Mouse (Mus musculus) kidney, embryonic 16.5 days (tissue): Measurements from ENCODE around the gene Cd6. TPM values are rescaled to one million over a fixed set of nuclear protein-coding genes. Genes with fewer than 3 reads are reported as not detected.

Source experiments
- ATAC-seq: fragments of 200-750 bp; cut with Nextera tagmentation; 2 replicates; pipeline ENCODE4 v1.8.0; 2017; ENCODE audit warnings: moderate TSS enrichment; ENCODE audit not compliant: low FRiP score, low TSS enrichment
- H3K27ac ChIP-seq: fragments of 300-500 bp; sonication (generic); 2 replicates; pipeline ENCODE4 v1.5.1; 2014; ENCODE audit warnings: low read length
- H3K27me3 ChIP-seq: fragments of 300-500 bp; sonication (generic); 2 replicates; pipeline ENCODE4 v1.6.1; 2014; ENCODE audit warnings: low read length, control low read depth, mixed read lengths; ENCODE audit not compliant: insufficient read depth
- H3K36me3 ChIP-seq: fragments of 300-500 bp; sonication (generic); 2 replicates; pipeline ENCODE4 v1.6.1; 2014; ENCODE audit warnings: low read length, control low read depth, mixed read lengths; ENCODE audit not compliant: insufficient read depth
- H3K4me1 ChIP-seq: fragments of 300-500 bp; sonication (generic); 2 replicates; pipeline ENCODE4 v1.6.1; 2014; ENCODE audit warnings: low read length, control low read depth, mixed read lengths; ENCODE audit not compliant: insufficient read depth
- H3K4me2 ChIP-seq: fragments of 300-500 bp; sonication (generic); replicated peaks from 2 replicates; pipeline ENCODE4 v1.6.1; 2014; ENCODE audit warnings: low read depth, low read length
- H3K4me3 ChIP-seq: fragments of 300-500 bp; sonication (generic); 2 replicates; pipeline ENCODE4 v1.5.1; 2014; ENCODE audit warnings: mild to moderate bottlenecking, low read length
- H3K9ac ChIP-seq: fragments of 300-500 bp; sonication (generic); replicated peaks from 2 replicates; pipeline ENCODE4 v1.6.1; 2014; ENCODE audit warnings: low read length
- H3K9me3 ChIP-seq: fragments of 300-500 bp; sonication (generic); 2 replicates; pipeline ENCODE4 v1.6.1; 2016; ENCODE audit warnings: low read length, control low read depth
- WGBS: fragments of 180-500 bp; shearing (Covaris S2); extraction: QIAGEN DNeasy Blood & Tissue Kit; methylation state at CpG from one replicate; pipeline ENCODE4 v1.1.7; 2014; 5-methylcytosine and 5-hydroxymethylcytosine counted together
- polyA plus RNA-seq: library from polyadenylated mRNA; unstranded; fragments of >200 nt; fragmentation: Nextera tagmentation; extraction: Ambion mirVana; gene quantifications from 2 replicates; pipeline ENCODE4 v1.2.1, GENCODE M21; 2015

The Cd6 gene
- polyA plus RNA-seq, 1 experiment from 2014 or later = not detected

DNA sequence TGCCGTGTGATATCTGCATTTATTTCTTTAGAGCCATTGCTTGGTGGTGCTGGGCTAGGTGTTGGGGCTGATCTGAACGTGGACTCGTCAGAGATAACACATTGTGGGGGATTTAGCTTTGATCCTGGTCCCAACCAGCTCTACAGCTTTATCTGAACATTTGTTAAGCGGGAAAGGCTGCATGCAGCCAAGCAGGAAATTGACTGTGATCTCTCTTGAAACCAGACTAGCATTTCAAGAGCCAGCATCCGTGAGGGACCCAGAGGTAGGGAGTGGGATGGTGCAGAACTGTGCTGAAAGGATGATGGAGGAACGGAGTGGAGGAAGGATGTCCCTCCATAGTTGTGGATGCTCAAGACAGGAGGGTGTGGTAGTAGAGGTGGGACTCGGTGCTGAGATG is 56.5 kb downstream of the Cd6 start:
- H3K4me3 ChIP-seq = no peak overlapping the region
- H3K4me2 ChIP-seq = no peak overlapping the region
- 76% methylated on average over 7 of the region's 7 CpGs for WGBS
- H3K36me3 ChIP-seq = no peaks in the 10 kb centered on the region
- ATAC-seq = no peak
- no peaks in the 10 kb centered on the region for H3K27me3 ChIP-seq
- no peaks in the 10 kb centered on the region for H3K9me3 ChIP-seq
- peaks cover 14% of the 10 kb centered on the region for H3K4me1 ChIP-seq
- no peak overlapping the region for H3K9ac ChIP-seq
- H3K27ac ChIP-seq = no peak overlapping the region

DNA sequence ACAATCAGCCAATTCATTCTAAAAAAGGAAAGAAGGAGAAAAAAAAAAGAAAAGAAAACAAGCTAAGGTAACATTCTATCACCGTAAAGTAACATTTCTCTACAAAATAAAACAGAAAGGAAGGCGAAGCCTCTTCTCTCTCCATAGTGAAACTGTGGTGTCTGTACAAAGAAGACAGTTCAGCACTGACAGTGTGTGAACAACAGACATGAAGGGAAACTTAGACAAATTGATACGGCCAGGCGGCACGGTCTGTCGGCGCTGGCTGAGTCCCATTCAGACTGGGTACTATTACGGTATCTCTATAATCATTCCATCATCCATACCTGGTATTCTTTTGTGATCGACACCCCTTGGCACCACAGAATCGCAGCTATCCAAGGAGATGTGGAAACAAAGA is 57.0 kb downstream of the Cd6 start:
- Histone ChIP-seq H3K27ac (no peak overlapping the region), H3K4me1 (peaks cover 14% of the 10 kb centered on the region), H3K4me3 (no peak overlapping the region), H3K27me3 (no peaks in the 10 kb centered on the region), H3K9me3 (no peaks in the 10 kb centered on the region), H3K4me2 (no peak overlapping the region), H3K36me3 (no peaks in the 10 kb centered on the region), H3K9ac (no peak overlapping the region)
- ATAC-seq = no peak
- WGBS = 87% methylated on average over 10 of the region's 10 CpGs

DNA sequence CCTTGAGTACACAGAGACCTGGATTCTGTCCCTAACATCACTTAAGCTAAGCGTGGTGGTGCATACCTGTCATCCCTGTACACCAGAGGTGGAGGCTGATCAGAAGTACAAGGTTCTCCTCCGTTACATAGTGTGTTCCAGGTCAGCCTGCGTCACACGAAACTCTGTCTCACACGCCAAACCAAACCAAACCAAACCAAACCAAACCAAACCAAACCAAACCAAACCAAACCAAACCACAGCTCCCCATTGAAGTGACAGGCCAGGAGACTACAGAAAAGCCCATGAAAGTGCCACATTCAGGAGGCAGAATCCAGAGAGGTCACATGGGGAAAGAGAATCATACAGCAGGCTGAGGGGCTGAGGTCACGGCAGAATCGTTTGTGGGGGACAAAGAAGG is 57.9 kb downstream of the Cd6 start:
- WGBS = 88% methylated on average over 7 of the region's 7 CpGs
- H3K36me3 ChIP-seq = no peaks in the 10 kb centered on the region
- H3K9ac ChIP-seq = no peak overlapping the region
- no peak overlapping the region for H3K27ac ChIP-seq
- no peaks in the 10 kb centered on the region for H3K9me3 ChIP-seq
- H3K27me3 ChIP-seq = no peaks in the 10 kb centered on the region
- peaks cover 14% of the 10 kb centered on the region for H3K4me1 ChIP-seq
- no peak overlapping the region for H3K4me2 ChIP-seq
- no peak for ATAC-seq
- no peak overlapping the region for H3K4me3 ChIP-seq

DNA sequence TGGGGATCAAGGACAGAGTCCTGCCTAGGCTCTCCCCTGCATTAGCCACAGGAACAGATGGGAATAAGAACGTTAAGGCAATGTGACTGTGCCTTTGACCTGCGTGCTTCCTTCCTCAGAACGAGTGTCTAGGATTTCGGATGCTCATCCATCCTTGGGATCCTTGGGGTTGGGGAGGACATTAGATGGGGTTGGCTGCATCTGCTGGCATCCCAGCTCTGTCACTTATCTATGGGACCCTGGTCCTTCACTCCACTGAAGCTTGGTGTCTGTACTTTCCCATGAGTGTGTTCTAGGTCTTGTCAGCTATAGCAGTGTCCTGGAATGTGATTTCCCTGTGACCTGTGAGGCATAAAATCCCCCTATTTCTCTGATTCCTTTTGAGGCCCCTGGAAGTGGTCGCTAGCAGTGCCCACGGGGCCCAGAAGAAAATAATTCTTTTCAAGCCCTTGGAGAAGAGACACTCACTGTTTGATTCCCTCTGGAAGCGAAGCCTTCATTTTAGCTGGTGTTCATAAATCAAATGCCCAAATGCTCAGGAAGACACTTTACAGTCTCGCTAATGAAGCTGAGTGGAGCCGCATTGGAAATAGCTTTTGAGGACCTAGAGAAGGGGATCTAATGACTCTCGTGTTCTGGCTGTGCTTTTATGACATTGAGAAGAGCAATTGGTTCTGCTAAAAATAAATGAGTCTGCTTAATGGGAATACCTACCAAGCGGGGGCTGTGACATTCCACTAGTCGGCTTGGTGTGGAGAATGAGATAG is 60.2 kb downstream of the Cd6 start:
- H3K9ac ChIP-seq = no peak overlapping the region
- peak overlapping the region; percentile 59 for H3K27ac ChIP-seq
- peak; percentile 60 for ATAC-seq
- no peaks in the 10 kb centered on the region for H3K9me3 ChIP-seq
- no peak overlapping the region for H3K4me2 ChIP-seq
- WGBS = 22% methylated on average over 12 of the region's 12 CpGs
- H3K27me3 ChIP-seq = no peaks in the 10 kb centered on the region
- H3K4me1 ChIP-seq = peaks cover 14% of the 10 kb centered on the region
- no peak overlapping the region for H3K4me3 ChIP-seq
- no peaks in the 10 kb centered on the region for H3K36me3 ChIP-seq

DNA sequence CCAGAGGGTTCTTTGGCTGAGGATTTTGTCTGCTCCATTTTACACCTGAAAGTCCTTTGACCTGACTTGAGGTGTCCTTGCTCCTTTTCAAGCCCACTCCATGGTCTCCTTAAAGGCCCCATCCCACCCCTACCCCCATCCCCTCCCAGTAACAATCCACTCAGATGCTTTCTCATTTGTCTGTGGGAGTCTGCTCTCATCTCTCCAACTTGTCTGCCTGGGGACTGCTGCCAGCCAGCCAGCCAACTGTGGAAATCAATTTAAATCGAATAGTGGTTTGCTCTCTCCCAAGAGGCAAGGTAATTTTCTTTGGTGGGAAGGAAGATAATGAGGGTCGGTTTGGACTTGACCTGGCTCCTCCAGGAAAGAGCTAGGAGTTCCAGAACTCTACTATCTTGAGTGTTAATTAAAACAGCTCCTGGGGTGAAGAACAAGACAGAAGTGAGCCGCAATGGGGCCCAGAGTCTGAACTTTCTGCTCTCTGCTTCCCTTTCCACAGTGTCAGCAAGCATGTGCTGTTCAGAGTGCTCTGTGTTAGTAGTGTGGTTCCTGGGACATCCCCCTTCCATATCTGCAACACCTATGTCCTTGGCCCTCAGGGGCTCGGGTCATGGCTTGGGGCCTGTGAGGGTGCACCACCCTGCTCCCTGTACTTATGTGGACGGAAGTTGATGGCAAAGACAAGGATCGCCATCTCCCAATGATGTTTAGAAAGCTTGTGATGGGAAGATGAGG is 61.0 kb downstream of the Cd6 start:
- Histone ChIP-seq H3K4me2 (no peak overlapping the region), H3K36me3 (no peaks in the 10 kb centered on the region), H3K9ac (no peak overlapping the region), H3K27me3 (no peaks in the 10 kb centered on the region), H3K4me1 (peaks cover 14% of the 10 kb centered on the region), H3K4me3 (no peak overlapping the region), H3K27ac (peak overlapping the region; percentile 59), H3K9me3 (no peaks in the 10 kb centered on the region)
- 46% methylated on average over 6 of the region's 6 CpGs for WGBS
- peak; percentile 22 for ATAC-seq

DNA sequence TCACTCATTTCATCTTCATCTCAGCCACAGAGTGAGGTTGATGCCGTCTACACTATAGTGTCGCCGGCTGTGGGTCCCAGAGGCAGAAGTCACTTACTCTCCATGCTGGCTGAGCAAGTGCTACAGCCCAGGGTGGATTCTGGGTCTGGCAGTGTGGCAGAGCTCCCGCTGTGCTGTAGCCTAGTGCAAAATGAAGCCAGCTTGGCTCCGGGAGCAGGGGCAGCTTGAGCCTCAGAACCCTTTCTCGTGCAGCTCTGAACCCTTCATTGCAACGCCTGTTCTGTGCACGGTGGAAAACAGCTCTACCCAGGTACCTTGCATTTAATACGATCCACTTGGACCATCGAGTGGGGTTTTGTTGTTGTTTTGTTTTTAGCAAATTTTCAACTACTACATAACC is 62.2 kb downstream of the Cd6 start:
- H3K4me1 ChIP-seq = peaks cover 14% of the 10 kb centered on the region
- H3K27ac ChIP-seq = no peak overlapping the region
- no peaks in the 10 kb centered on the region for H3K27me3 ChIP-seq
- H3K4me3 ChIP-seq = no peak overlapping the region
- WGBS = 92% methylated on average over 10 of the region's 10 CpGs
- H3K9me3 ChIP-seq = no peaks in the 10 kb centered on the region
- no peak overlapping the region for H3K9ac ChIP-seq
- no peak for ATAC-seq
- H3K4me2 ChIP-seq = no peak overlapping the region
- no peaks in the 10 kb centered on the region for H3K36me3 ChIP-seq

DNA sequence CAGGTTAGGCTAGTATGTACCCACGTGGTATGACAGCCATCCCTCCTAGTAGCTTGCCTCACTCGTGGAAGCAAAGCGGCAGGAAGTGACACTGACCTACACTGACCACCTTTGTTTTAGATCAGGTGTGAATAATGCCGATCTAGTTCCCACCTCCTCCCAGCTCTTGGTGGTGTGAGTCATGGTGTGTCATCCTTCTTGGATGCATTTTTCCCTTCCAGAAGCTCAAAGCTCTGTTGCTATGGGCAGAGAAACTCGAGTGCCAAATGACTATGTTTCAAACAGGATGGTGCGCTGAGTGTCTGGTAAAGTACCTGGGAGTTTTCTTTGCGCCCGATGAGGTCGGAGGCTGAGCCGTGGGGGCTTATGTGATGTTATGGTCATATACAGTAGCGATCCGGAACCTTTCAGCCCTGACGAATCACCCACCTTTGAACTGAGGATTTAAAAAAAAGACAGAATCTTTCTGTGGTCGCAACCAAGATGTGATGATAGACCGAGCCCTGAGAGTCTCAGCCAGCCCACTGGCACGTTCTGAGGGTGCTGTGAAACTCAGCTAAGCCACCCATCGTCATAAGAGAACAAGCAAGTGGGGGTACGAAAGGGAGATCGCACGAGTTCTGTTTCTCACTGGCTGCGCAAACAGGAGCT is 66.4 kb downstream of the Cd6 start:
- Histone ChIP-seq H3K27me3 (no peaks in the 10 kb centered on the region), H3K27ac (no peak overlapping the region), H3K4me2 (no peak overlapping the region), H3K4me3 (no peak overlapping the region), H3K9me3 (no peaks in the 10 kb centered on the region), H3K9ac (no peak overlapping the region), H3K4me1 (0 out of 2 replicates have a peak, but pooled peaks cover 3% of the 10 kb centered on the region), H3K36me3 (no peaks in the 10 kb centered on the region)
- 68% methylated on average over 21 of the region's 21 CpGs for WGBS
- no peak for ATAC-seq

DNA sequence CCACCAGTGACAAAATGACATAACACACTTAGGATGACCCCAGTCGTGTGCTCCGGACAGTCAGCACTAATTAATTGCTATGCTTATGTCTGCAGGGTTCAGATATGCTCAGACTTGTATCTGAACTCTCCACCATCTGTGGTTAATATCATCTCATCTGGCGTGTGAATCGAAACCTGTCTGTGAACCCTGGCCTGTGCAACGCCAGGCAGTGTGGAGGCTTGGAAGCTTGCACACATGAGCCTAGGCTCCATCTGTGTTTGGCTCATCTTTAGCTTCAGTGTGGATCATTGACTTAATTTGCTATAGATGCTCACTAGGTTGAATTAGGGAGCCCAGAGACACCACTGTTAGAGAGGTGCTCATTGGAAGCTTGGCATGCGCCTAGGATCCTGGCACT is 67.4 kb downstream of the Cd6 start:
- Histone ChIP-seq H3K4me2 (no peak overlapping the region), H3K4me1 (0 out of 2 replicates have a peak, but pooled peaks cover 3% of the 10 kb centered on the region), H3K27ac (no peak overlapping the region), H3K4me3 (no peak overlapping the region), H3K36me3 (no peaks in the 10 kb centered on the region), H3K9me3 (no peaks in the 10 kb centered on the region), H3K27me3 (no peaks in the 10 kb centered on the region), H3K9ac (no peak overlapping the region)
- no peak for ATAC-seq
- 76% methylated on average over 6 of the region's 6 CpGs for whole genome bisulfite sequencing

DNA sequence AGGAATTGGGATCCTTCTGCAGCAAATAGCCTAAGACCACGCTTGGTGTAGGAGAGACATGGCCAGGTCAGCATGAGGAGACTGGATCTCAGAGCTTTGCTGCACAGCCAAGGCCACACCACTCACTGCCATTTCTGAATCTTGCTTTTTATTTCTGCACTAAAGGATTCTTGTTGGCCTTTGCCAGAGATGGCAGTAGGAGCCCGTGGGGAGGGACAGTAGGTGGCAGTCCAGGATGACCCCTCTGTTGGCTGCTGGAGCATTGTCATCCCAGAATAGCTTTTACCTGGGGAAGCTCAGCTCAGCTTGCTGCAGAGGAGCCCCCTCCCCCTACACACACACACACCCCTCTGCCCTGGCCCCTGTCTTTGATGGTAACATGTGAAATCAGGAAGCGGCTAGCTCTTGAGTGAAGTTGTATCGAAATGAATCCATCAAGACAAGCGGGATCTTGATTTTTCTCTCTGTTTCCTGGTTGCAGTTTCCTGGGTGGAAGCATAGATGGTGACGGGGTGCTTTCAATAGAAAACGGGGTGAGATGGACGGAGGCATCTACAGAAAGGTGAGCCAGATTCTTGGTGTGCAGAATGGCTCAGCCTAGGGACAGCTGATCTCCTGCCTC is 68.0 kb downstream of the Cd6 start:
- no peak for ATAC-seq
- Histone ChIP-seq H3K4me3 (no peak overlapping the region), H3K9me3 (no peaks in the 10 kb centered on the region), H3K36me3 (no peaks in the 10 kb centered on the region), H3K9ac (no peak overlapping the region), H3K4me1 (0 out of 2 replicates have a peak, but pooled peaks cover 3% of the 10 kb centered on the region), H3K27me3 (no peaks in the 10 kb centered on the region), H3K27ac (no peak overlapping the region), H3K4me2 (no peak overlapping the region)
- WGBS = 82% methylated on average over 8 of the region's 8 CpGs
